Mouse (Mus musculus) left cerebral cortex, adult 11 months (tissue): Measurements from ENCODE around the gene Sycp2l.
A peak's percentile ranks its signal among the peaks of the same experiment; 100 is the strongest.

Experiments used
- DNase-seq: peaks from one replicate; pipeline ENCODE4 v3.0.0; 2022; ENCODE audit warnings: low spot score

Gene Sycp2l

GRCm38 (mm10) chr13:41113940-41114339 lies at the start of gene Sycp2l:
Gene Sycp2l (plus strand): TSS chr13:41114307.
- no peak for DNase-seq

GRCm38 (mm10) chr13:41067618-41068017 lies 46.5 kb upstream of the Sycp2l start:
- no peak for DNase-seq

- no peak for DNase-seq
Observed at GRCm38 (mm10) chr13:41071617-41072016, 42.5 kb upstream of the Sycp2l start.

- DNase-seq = no peak
Observed at GRCm38 (mm10) chr13:41073819-41074218, 40.3 kb upstream of the Sycp2l start.

- DNase-seq = no peak
Observed at GRCm38 (mm10) chr13:41077921-41078320, 36.2 kb upstream of the Sycp2l start.

- DNase-seq = no peak
Observed at GRCm38 (mm10) chr13:41078690-41079420, 35.3 kb upstream of the Sycp2l start.

GRCm38 (mm10) chr13:41079421-41079780 lies 34.7 kb upstream of the Sycp2l start, which contains the start of gene Mak:
Gene Mak (minus strand): TSS chr13:41079706.
- DNase-seq = peak; percentile 59

GRCm38 (mm10) chr13:41079859-41080258 lies 34.2 kb upstream of the Sycp2l start:
- no peak for DNase-seq

- no peak for DNase-seq
Observed at GRCm38 (mm10) chr13:41080700-41081099, 33.4 kb upstream of the Sycp2l start.

GRCm38 (mm10) chr13:41084521-41084920 lies 29.6 kb upstream of the Sycp2l start:
- no peak for DNase-seq

GRCm38 (mm10) chr13:41085140-41085539 lies 29.0 kb upstream of the Sycp2l start:
- no peak for DNase-seq

- no peak for DNase-seq
Observed at GRCm38 (mm10) chr13:41088746-41089145, 25.4 kb upstream of the Sycp2l start.

GRCm38 (mm10) chr13:41091271-41091670 lies 22.8 kb upstream of the Sycp2l start:
- no peak for DNase-seq

GRCm38 (mm10) chr13:41094160-41094559 lies 19.9 kb upstream of the Sycp2l start:
- DNase-seq = no peak

GRCm38 (mm10) chr13:41097324-41098058 lies 16.6 kb upstream of the Sycp2l start:
- no peak for DNase-seq

GRCm38 (mm10) chr13:41098325-41098724 lies 15.8 kb upstream of the Sycp2l start:
- DNase-seq = no peak

GRCm38 (mm10) chr13:41100031-41100430 lies 14.1 kb upstream of the Sycp2l start:
- no peak for DNase-seq

- no peak for DNase-seq
Observed at GRCm38 (mm10) chr13:41103841-41104525, 10.1 kb upstream of the Sycp2l start.

GRCm38 (mm10) chr13:41105541-41105940 lies 8.6 kb upstream of the Sycp2l start:
- no peak for DNase-seq

- DNase-seq = no peak
Observed at GRCm38 (mm10) chr13:41110935-41111334, 3.2 kb upstream of the Sycp2l start, which contains the start of gene Gcm2. Gene Gcm2 (minus strand): TSS chr13:41111035.

GRCm38 (mm10) chr13:41119152-41119945 lies 5.2 kb downstream of the Sycp2l start:
- DNase-seq = no peak

- DNase-seq = no peak
Observed at GRCm38 (mm10) chr13:41123666-41124225, 9.6 kb downstream of the Sycp2l start.
